Mouse (Mus musculus): Measurements from ENCODE around the gene Hils1. TPM values are rescaled to one million over a fixed set of nuclear protein-coding genes. Genes with fewer than 3 reads are reported as not detected.

Hils1 gene
- polyA plus RNA-seq (2014; fragmentation: Nextera tagmentation; extraction: Ambion mirVana) = not detected in 2 replicates

- Histone ChIP-seq H3K4me3 (ENCODE audit: low read depth, low read length) (no peak within 1 kb of the TSS), H3K27ac (ENCODE audit: low read length) (no peak within 1 kb of the TSS), H3K9me3 (ENCODE audit: control insufficient read depth, low read depth, low read length) (no peaks in the 10 kb centered on the region), H3K27me3 (ENCODE audit: control insufficient read depth, insufficient read depth, low read length) (no peaks in the 10 kb centered on the region), H3K4me1 (ENCODE audit: control insufficient read depth, insufficient read depth, low read length) (0 out of 2 replicates have a peak, but pooled peaks cover 5% of the 10 kb centered on the region), H3K4me2 (replicated peaks; ENCODE audit: low read depth, low read length) (no peak within 1 kb of the TSS), H3K36me3 (ENCODE audit: control insufficient read depth, insufficient read depth, low read length) (no peaks in the 10 kb centered on the region), H3K9ac (replicated peaks; ENCODE audit: low read depth, low read length) (no peak within 1 kb of the TSS)
- 51% methylated on average over 4 of the region's 4 CpGs for WGBS
- ATAC-seq (ENCODE audit: insufficient number of reproducible peaks, insufficient read depth, low FRiP score, low read depth) = no peak
Observed at GRCm38 (mm10) chr11:94967419-94967818, at the start of gene Hils1. Hils1 (plus strand) TSS chr11:94967593.

GRCm38 (mm10) chr11:94917717-94918116 lies 49.7 kb upstream of the Hils1 start:
- Histone ChIP-seq H3K4me3 (ENCODE audit: low read depth, low read length) (no peak overlapping the region), H3K4me2 (replicated peaks; ENCODE audit: low read depth, low read length) (no peak overlapping the region), H3K9ac (replicated peaks; ENCODE audit: low read depth, low read length) (no peak overlapping the region), H3K4me1 (ENCODE audit: control insufficient read depth, insufficient read depth, low read length) (peaks cover 17% of the 10 kb centered on the region), H3K27me3 (ENCODE audit: control insufficient read depth, insufficient read depth, low read length) (no peaks in the 10 kb centered on the region), H3K9me3 (ENCODE audit: control insufficient read depth, low read depth, low read length) (no peaks in the 10 kb centered on the region), H3K36me3 (ENCODE audit: control insufficient read depth, insufficient read depth, low read length) (no peaks in the 10 kb centered on the region), H3K27ac (ENCODE audit: low read length) (peak overlapping the region; percentile 66; the same call in 1 of the 2 replicates)
- 65% methylated on average over 6 of the region's 6 CpGs for WGBS
- no peak for ATAC-seq (ENCODE audit: insufficient number of reproducible peaks, insufficient read depth, low FRiP score, low read depth)

- Histone ChIP-seq H3K36me3 (ENCODE audit: control insufficient read depth, insufficient read depth, low read length) (no peaks in the 10 kb centered on the region), H3K4me3 (ENCODE audit: low read depth, low read length) (no peak overlapping the region), H3K4me1 (ENCODE audit: control insufficient read depth, insufficient read depth, low read length) (peaks cover 8% of the 10 kb centered on the region), H3K9me3 (ENCODE audit: control insufficient read depth, low read depth, low read length) (no peaks in the 10 kb centered on the region), H3K27me3 (ENCODE audit: control insufficient read depth, insufficient read depth, low read length) (no peaks in the 10 kb centered on the region), H3K27ac (ENCODE audit: low read length) (peak overlapping the region; percentile 66), H3K9ac (replicated peaks; ENCODE audit: low read depth, low read length) (no peak overlapping the region), H3K4me2 (replicated peaks; ENCODE audit: low read depth, low read length) (no peak overlapping the region)
- ATAC-seq (ENCODE audit: insufficient number of reproducible peaks, insufficient read depth, low FRiP score, low read depth) = no peak
- 21% methylated on average over 6 of the region's 6 CpGs for WGBS
Observed at GRCm38 (mm10) chr11:94920996-94921401, 46.4 kb upstream of the Hils1 start.

GRCm38 (mm10) chr11:94924977-94925376 lies 42.4 kb upstream of the Hils1 start:
- H3K4me1 ChIP-seq (ENCODE audit: control insufficient read depth, insufficient read depth, low read length) = peaks cover 32% of the 10 kb centered on the region
- H3K27me3 ChIP-seq (ENCODE audit: control insufficient read depth, insufficient read depth, low read length) = no peaks in the 10 kb centered on the region
- 93% methylated on average over 4 of the region's 4 CpGs for WGBS
- H3K4me3 ChIP-seq (ENCODE audit: low read depth, low read length) = no peak overlapping the region
- no peak overlapping the region for H3K9ac ChIP-seq (replicated peaks; ENCODE audit: low read depth, low read length)
- no peaks in the 10 kb centered on the region for H3K36me3 ChIP-seq (ENCODE audit: control insufficient read depth, insufficient read depth, low read length)
- no peaks in the 10 kb centered on the region for H3K9me3 ChIP-seq (ENCODE audit: control insufficient read depth, low read depth, low read length)
- H3K4me2 ChIP-seq (replicated peaks; ENCODE audit: low read depth, low read length) = no peak overlapping the region
- ATAC-seq (ENCODE audit: insufficient number of reproducible peaks, insufficient read depth, low FRiP score, low read depth) = no peak
- H3K27ac ChIP-seq (ENCODE audit: low read length) = no peak overlapping the region

- Histone ChIP-seq H3K4me1 (ENCODE audit: control insufficient read depth, insufficient read depth, low read length) (peaks cover 41% of the 10 kb centered on the region), H3K9ac (replicated peaks; ENCODE audit: low read depth, low read length) (no peak overlapping the region), H3K4me2 (replicated peaks; ENCODE audit: low read depth, low read length) (no peak overlapping the region), H3K4me3 (ENCODE audit: low read depth, low read length) (no peak overlapping the region), H3K27me3 (ENCODE audit: control insufficient read depth, insufficient read depth, low read length) (no peaks in the 10 kb centered on the region), H3K36me3 (ENCODE audit: control insufficient read depth, insufficient read depth, low read length) (no peaks in the 10 kb centered on the region), H3K27ac (ENCODE audit: low read length) (peak overlapping the region; percentile 96), H3K9me3 (ENCODE audit: control insufficient read depth, low read depth, low read length) (no peaks in the 10 kb centered on the region)
- ATAC-seq (ENCODE audit: insufficient number of reproducible peaks, insufficient read depth, low FRiP score, low read depth) = no peak
- 42% methylated on average over 11 of the region's 11 CpGs for WGBS
Observed at GRCm38 (mm10) chr11:94926431-94926830, 41.0 kb upstream of the Hils1 start.

- no peaks in the 10 kb centered on the region for H3K9me3 ChIP-seq (ENCODE audit: control insufficient read depth, low read depth, low read length)
- H3K27ac ChIP-seq (ENCODE audit: low read length) = peak overlapping the region; percentile 96
- H3K9ac ChIP-seq (replicated peaks; ENCODE audit: low read depth, low read length) = no peak overlapping the region; the same call in 1 of the 2 replicates
- no peak overlapping the region for H3K4me3 ChIP-seq (ENCODE audit: low read depth, low read length)
- peaks cover 44% of the 10 kb centered on the region for H3K4me1 ChIP-seq (ENCODE audit: control insufficient read depth, insufficient read depth, low read length)
- no peaks in the 10 kb centered on the region for H3K27me3 ChIP-seq (ENCODE audit: control insufficient read depth, insufficient read depth, low read length)
- ATAC-seq (ENCODE audit: insufficient number of reproducible peaks, insufficient read depth, low FRiP score, low read depth) = no peak
- no peaks in the 10 kb centered on the region for H3K36me3 ChIP-seq (ENCODE audit: control insufficient read depth, insufficient read depth, low read length)
- 14% methylated on average over 5 of the region's 5 CpGs for WGBS
- H3K4me2 ChIP-seq (replicated peaks; ENCODE audit: low read depth, low read length) = no peak overlapping the region
Observed at GRCm38 (mm10) chr11:94927771-94928291, 39.6 kb upstream of the Hils1 start.

- H3K4me2 ChIP-seq (replicated peaks; ENCODE audit: low read depth, low read length) = peak overlapping the region; percentile 32
- no peak overlapping the region for H3K9ac ChIP-seq (replicated peaks; ENCODE audit: low read depth, low read length)
- no peak overlapping the region for H3K4me3 ChIP-seq (ENCODE audit: low read depth, low read length)
- H3K36me3 ChIP-seq (ENCODE audit: control insufficient read depth, insufficient read depth, low read length) = no peaks in the 10 kb centered on the region
- no peaks in the 10 kb centered on the region for H3K27me3 ChIP-seq (ENCODE audit: control insufficient read depth, insufficient read depth, low read length)
- WGBS = 2% methylated on average over 13 of the region's 13 CpGs
- H3K9me3 ChIP-seq (ENCODE audit: control insufficient read depth, low read depth, low read length) = no peaks in the 10 kb centered on the region
- ATAC-seq (ENCODE audit: insufficient number of reproducible peaks, insufficient read depth, low FRiP score, low read depth) = peak; percentile 94
- H3K27ac ChIP-seq (ENCODE audit: low read length) = peak overlapping the region; percentile 96
- H3K4me1 ChIP-seq (ENCODE audit: control insufficient read depth, insufficient read depth, low read length) = peaks cover 48% of the 10 kb centered on the region
Observed at GRCm38 (mm10) chr11:94928820-94929219, 38.6 kb upstream of the Hils1 start.

- no peaks in the 10 kb centered on the region for H3K27me3 ChIP-seq (ENCODE audit: control insufficient read depth, insufficient read depth, low read length)
- peak overlapping the region; percentile 96 for H3K27ac ChIP-seq (ENCODE audit: low read length)
- H3K4me1 ChIP-seq (ENCODE audit: control insufficient read depth, insufficient read depth, low read length) = peaks cover 56% of the 10 kb centered on the region
- H3K36me3 ChIP-seq (ENCODE audit: control insufficient read depth, insufficient read depth, low read length) = no peaks in the 10 kb centered on the region
- H3K4me3 ChIP-seq (ENCODE audit: low read depth, low read length) = no peak overlapping the region
- H3K9me3 ChIP-seq (ENCODE audit: control insufficient read depth, low read depth, low read length) = no peaks in the 10 kb centered on the region
- WGBS = 19% methylated on average over 9 of the region's 9 CpGs
- H3K9ac ChIP-seq (replicated peaks; ENCODE audit: low read depth, low read length) = no peak overlapping the region
- H3K4me2 ChIP-seq (replicated peaks; ENCODE audit: low read depth, low read length) = peak overlapping the region; percentile 32; the same call in 1 of the 2 replicates
- no peak for ATAC-seq (ENCODE audit: insufficient number of reproducible peaks, insufficient read depth, low FRiP score, low read depth)
Observed at GRCm38 (mm10) chr11:94929599-94929998, 37.8 kb upstream of the Hils1 start.

GRCm38 (mm10) chr11:94930151-94930550 lies 37.2 kb upstream of the Hils1 start:
- ATAC-seq (ENCODE audit: insufficient number of reproducible peaks, insufficient read depth, low FRiP score, low read depth) = no peak
- Histone ChIP-seq H3K4me1 (ENCODE audit: control insufficient read depth, insufficient read depth, low read length) (peaks cover 61% of the 10 kb centered on the region), H3K27ac (ENCODE audit: low read length) (peak overlapping the region; percentile 96), H3K27me3 (ENCODE audit: control insufficient read depth, insufficient read depth, low read length) (no peaks in the 10 kb centered on the region), H3K9ac (replicated peaks; ENCODE audit: low read depth, low read length) (no peak overlapping the region), H3K36me3 (ENCODE audit: control insufficient read depth, insufficient read depth, low read length) (no peaks in the 10 kb centered on the region), H3K4me2 (replicated peaks; ENCODE audit: low read depth, low read length) (no peak overlapping the region), H3K4me3 (ENCODE audit: low read depth, low read length) (no peak overlapping the region), H3K9me3 (ENCODE audit: control insufficient read depth, low read depth, low read length) (no peaks in the 10 kb centered on the region)
- 23% methylated on average over 4 of the region's 4 CpGs for WGBS

All from stomach, embryonic 14.5 days (tissue).